Mouse (Mus musculus) heart, embryonic 11.5 days (tissue): ENCODE measurements around the gene Usp19. TPM values are rescaled to one million over a fixed set of nuclear protein-coding genes. Genes with fewer than 3 reads are reported as not detected.

Source experiments
- ATAC-seq: fragments of 200-750 bp; cut with Nextera tagmentation; replicated peaks from 2 replicates; pipeline ENCODE4 v1.8.0; 2017; ENCODE audit warnings: moderate library complexity; ENCODE audit not compliant: insufficient number of reproducible peaks, low FRiP score, low TSS enrichment
- H3K27ac ChIP-seq: fragments of 300-500 bp; sonication (generic); 2 replicates; pipeline ENCODE4 v1.5.1; 2014; ENCODE audit warnings: mild to moderate bottlenecking, low read depth, low read length
- H3K27me3 ChIP-seq: fragments of 300-500 bp; sonication (generic); 2 replicates; pipeline ENCODE4 v1.6.1; 2014; ENCODE audit warnings: mild to moderate bottlenecking, low read length, mixed read lengths; ENCODE audit not compliant: control insufficient read depth, insufficient read depth
- H3K36me3 ChIP-seq: fragments of 300-500 bp; sonication (generic); 2 replicates; pipeline ENCODE4 v1.6.1; 2014; ENCODE audit warnings: mild to moderate bottlenecking, low read length, moderate library complexity, mixed read lengths; ENCODE audit not compliant: control insufficient read depth, insufficient read depth
- H3K4me1 ChIP-seq: fragments of 300-500 bp; sonication (generic); 2 replicates; pipeline ENCODE4 v1.6.1; 2014; ENCODE audit warnings: low read length; ENCODE audit not compliant: control insufficient read depth, insufficient read depth
- H3K4me2 ChIP-seq: fragments of 300-500 bp; sonication (generic); 2 replicates; pipeline ENCODE4 v1.6.1; 2014; ENCODE audit warnings: mild to moderate bottlenecking, moderate library complexity
- H3K4me3 ChIP-seq: fragments of 300-500 bp; sonication (generic); 2 replicates; pipeline ENCODE4 v1.5.1; 2014; ENCODE audit warnings: low read depth, low read length
- H3K9ac ChIP-seq: fragments of 300-500 bp; sonication (generic); 2 replicates; pipeline ENCODE4 v1.6.1; 2014; ENCODE audit warnings: mild to moderate bottlenecking, low read depth, low read length, moderate library complexity
- H3K9me3 ChIP-seq: fragments of 300-500 bp; sonication (generic); replicated peaks from 2 replicates; pipeline ENCODE4 v1.6.1; 2016; ENCODE audit warnings: low read length; ENCODE audit not compliant: control insufficient read depth
- WGBS: fragments of 180-500 bp; shearing (Covaris S2); extraction: QIAGEN DNeasy Blood & Tissue Kit; methylation state at CpG from one replicate; pipeline ENCODE4 v1.1.7; 2014; ENCODE audit not compliant: insufficient replicate concordance; 5-methylcytosine and 5-hydroxymethylcytosine counted together
- polyA plus RNA-seq: library from polyadenylated mRNA; unstranded; fragments of >200 nt; fragmentation: Nextera tagmentation; extraction: Ambion mirVana; gene quantifications from 2 replicates; pipeline ENCODE4 v1.2.1, GENCODE M21; 2014

Gene Usp19
- polyA plus RNA-seq: 48.9 and 57.4 TPM in 2 replicates

GRCm38 (mm10) chr9:108490559-108491285, at the start of gene Usp19:
Gene Usp19 (plus strand): TSS chr9:108490602.
- Histone ChIP-seq H3K27ac (peak within 1 kb of the TSS; percentile 99), H3K27me3 (no peaks in the 10 kb centered on the region), H3K9me3 (no peaks in the 10 kb centered on the region), H3K4me1 (peaks cover 15% of the 10 kb centered on the region), H3K36me3 (peaks cover 67% of the 10 kb centered on the region), H3K4me3 (peak within 1 kb of the TSS; percentile 90), H3K4me2 (peak within 1 kb of the TSS; percentile 90), H3K9ac (peak within 1 kb of the TSS; percentile 92)
- ATAC-seq: peak; percentile 87
- under 1% methylated on average over 69 of the region's 69 CpGs for WGBS

- Histone ChIP-seq H3K4me1 (peaks cover 15% of the 10 kb centered on the region; the same call in 1 of the 2 replicates), H3K9me3 (no peaks in the 10 kb centered on the region), H3K9ac (no peak overlapping the region), H3K36me3 (no peaks in the 10 kb centered on the region), H3K27ac (no peak overlapping the region), H3K27me3 (no peaks in the 10 kb centered on the region), H3K4me2 (no peak overlapping the region), H3K4me3 (no peak overlapping the region)
- ATAC-seq: no peak
- WGBS: 73% methylated on average over 11 of the region's 11 CpGs
These were observed 49.0 kb upstream of the Usp19 start for GRCm38 (mm10) chr9:108441236-108441919.

GRCm38 (mm10) chr9:108445125-108445524, 45.3 kb upstream of the Usp19 start:
- Histone ChIP-seq H3K9ac (no peak overlapping the region), H3K27ac (no peak overlapping the region), H3K4me3 (no peak overlapping the region), H3K4me1 (peaks cover 28% of the 10 kb centered on the region), H3K36me3 (peaks cover 4% of the 10 kb centered on the region; the same call in 1 of the 2 replicates), H3K27me3 (no peaks in the 10 kb centered on the region), H3K9me3 (no peaks in the 10 kb centered on the region), H3K4me2 (no peak overlapping the region)
- 52% methylated on average over 9 of the region's 9 CpGs for WGBS
- no peak for ATAC-seq

GRCm38 (mm10) chr9:108449860-108450259, 40.5 kb upstream of the Usp19 start:
- Histone ChIP-seq H3K4me2 (peak overlapping the region; percentile 89), H3K4me3 (peak overlapping the region; percentile 60; the same call in 1 of the 2 replicates), H3K36me3 (peaks cover 4% of the 10 kb centered on the region; the same call in 1 of the 2 replicates), H3K9me3 (no peaks in the 10 kb centered on the region), H3K27ac (peak overlapping the region; percentile 95), H3K9ac (peak overlapping the region; percentile 65), H3K4me1 (peaks cover 42% of the 10 kb centered on the region), H3K27me3 (no peaks in the 10 kb centered on the region)
- ATAC-seq: peak; percentile 22
- WGBS: 39% methylated on average over 4 of the region's 4 CpGs

- Histone ChIP-seq H3K27ac (peak overlapping the region; percentile 95), H3K4me3 (peak overlapping the region; percentile 60), H3K4me1 (peaks cover 42% of the 10 kb centered on the region), H3K27me3 (no peaks in the 10 kb centered on the region), H3K9ac (peak overlapping the region; percentile 56), H3K36me3 (peaks cover 4% of the 10 kb centered on the region; the same call in 1 of the 2 replicates), H3K4me2 (peak overlapping the region; percentile 89), H3K9me3 (no peaks in the 10 kb centered on the region)
- peak; percentile 75 for ATAC-seq
- 47% methylated on average over 21 of the region's 21 CpGs for whole genome bisulfite sequencing
These were observed 39.9 kb upstream of the Usp19 start for GRCm38 (mm10) chr9:108450292-108451169.

GRCm38 (mm10) chr9:108451170-108451493, 39.3 kb upstream of the Usp19 start:
- H3K9ac ChIP-seq: peak overlapping the region; percentile 56
- H3K4me3 ChIP-seq: peak overlapping the region; percentile 60
- peak overlapping the region; percentile 95 for H3K27ac ChIP-seq
- 0 out of 2 replicates have a peak, but pooled peaks have one; percentile 8 for ATAC-seq
- H3K9me3 ChIP-seq: no peaks in the 10 kb centered on the region
- peaks cover 42% of the 10 kb centered on the region for H3K4me1 ChIP-seq
- H3K36me3 ChIP-seq: peaks cover 4% of the 10 kb centered on the region; the same call in 1 of the 2 replicates
- peak overlapping the region; percentile 89 for H3K4me2 ChIP-seq
- H3K27me3 ChIP-seq: no peaks in the 10 kb centered on the region
- 54% methylated on average over 6 of the region's 6 CpGs for WGBS

- H3K4me2 ChIP-seq: peak overlapping the region; percentile 89
- peak overlapping the region; percentile 95 for H3K27ac ChIP-seq
- no peaks in the 10 kb centered on the region for H3K27me3 ChIP-seq
- peaks cover 42% of the 10 kb centered on the region for H3K4me1 ChIP-seq
- peaks cover 4% of the 10 kb centered on the region; the same call in 1 of the 2 replicates for H3K36me3 ChIP-seq
- H3K9me3 ChIP-seq: no peaks in the 10 kb centered on the region
- ATAC-seq: no peak
- WGBS: 37% methylated on average over 6 of the region's 6 CpGs
- peak overlapping the region; percentile 60 for H3K4me3 ChIP-seq
- H3K9ac ChIP-seq: peak overlapping the region; percentile 78
These were observed 38.8 kb upstream of the Usp19 start for GRCm38 (mm10) chr9:108451519-108452160.
